Mouse (Mus musculus): ENCODE measurements around the gene Abca3.
A peak's percentile ranks its signal among the peaks of the same experiment; 100 is the strongest.

Abca3 gene

GRCm38 (mm10) chr17:24351760-24352357 lies at the start of gene Abca3:
Gene Abca3, plus strand, starts transcription at chr17:24351950.
- peak; percentile 99 for DNase-seq (ENCODE audit: low read depth, low spot score)

- DNase-seq (ENCODE audit: low read depth, low spot score), result peak; percentile 74
Measured at GRCm38 (mm10) chr17:24307500-24307899, 44.2 kb upstream of the Abca3 start.

GRCm38 (mm10) chr17:24320826-24321225 lies 30.9 kb upstream of the Abca3 start:
- DNase-seq (ENCODE audit: low read depth, low spot score), result peak; percentile 66

GRCm38 (mm10) chr17:24325051-24325450 lies 26.7 kb upstream of the Abca3 start:
- DNase-seq (ENCODE audit: low read depth, low spot score), result no peak

- no peak for DNase-seq (ENCODE audit: low read depth, low spot score)
Measured at GRCm38 (mm10) chr17:24327656-24328055, 24.1 kb upstream of the Abca3 start.

- peak; percentile 19 for DNase-seq (ENCODE audit: low read depth, low spot score)
Measured at GRCm38 (mm10) chr17:24344672-24345071, 7.1 kb upstream of the Abca3 start.

GRCm38 (mm10) chr17:24346831-24347230 lies 4.9 kb upstream of the Abca3 start:
- no peak for DNase-seq (ENCODE audit: low read depth, low spot score)

GRCm38 (mm10) chr17:24349176-24349575 lies 2.6 kb upstream of the Abca3 start:
- no peak for DNase-seq (ENCODE audit: low read depth, low spot score)

GRCm38 (mm10) chr17:24350926-24351759 lies 607 bp upstream of the Abca3 start, which contains the start of gene Abca17:
Gene Abca17, minus strand, starts transcription at chr17:24351068.
- DNase-seq (ENCODE audit: low read depth, low spot score), result no peak

- peak; percentile 39 for DNase-seq (ENCODE audit: low read depth, low spot score)
Measured at GRCm38 (mm10) chr17:24352370-24353194, 832 bp downstream of the Abca3 start.

GRCm38 (mm10) chr17:24353960-24354359 lies 2.2 kb downstream of the Abca3 start:
- no peak for DNase-seq (ENCODE audit: low read depth, low spot score)

GRCm38 (mm10) chr17:24355284-24355683 lies 3.5 kb downstream of the Abca3 start:
- no peak for DNase-seq (ENCODE audit: low read depth, low spot score)

- DNase-seq (ENCODE audit: low read depth, low spot score), result no peak
Measured at GRCm38 (mm10) chr17:24359006-24359405, 7.3 kb downstream of the Abca3 start.

- DNase-seq (ENCODE audit: low read depth, low spot score), result no peak
Measured at GRCm38 (mm10) chr17:24359903-24360302, 8.2 kb downstream of the Abca3 start.

GRCm38 (mm10) chr17:24360841-24361240 lies 9.1 kb downstream of the Abca3 start:
- DNase-seq (ENCODE audit: low read depth, low spot score), result no peak

- no peak for DNase-seq (ENCODE audit: low read depth, low spot score)
Measured at GRCm38 (mm10) chr17:24361291-24361690, 9.5 kb downstream of the Abca3 start.

- no peak for DNase-seq (ENCODE audit: low read depth, low spot score)
Measured at GRCm38 (mm10) chr17:24362527-24362926, 10.8 kb downstream of the Abca3 start.

- peak; percentile 75 for DNase-seq (ENCODE audit: low read depth, low spot score)
Measured at GRCm38 (mm10) chr17:24364461-24364860, 12.7 kb downstream of the Abca3 start.

- DNase-seq (ENCODE audit: low read depth, low spot score), result no peak
Measured at GRCm38 (mm10) chr17:24365863-24366262, 14.1 kb downstream of the Abca3 start.

GRCm38 (mm10) chr17:24375094-24375712 lies 23.5 kb downstream of the Abca3 start:
- DNase-seq (ENCODE audit: low read depth, low spot score), result no peak

- DNase-seq (ENCODE audit: low read depth, low spot score), result no peak
Measured at GRCm38 (mm10) chr17:24375886-24376285, 24.1 kb downstream of the Abca3 start.

GRCm38 (mm10) chr17:24378496-24378895 lies 26.7 kb downstream of the Abca3 start:
- DNase-seq (ENCODE audit: low read depth, low spot score), result no peak
